Mouse (Mus musculus): ENCODE measurements at regions not wholly inside any gene's neighbourhood (a gene's known extent, or its start where the extent isn't known, plus 50 kb on each side); places are given as distances from the start of the nearest gene placed in this dataset.

DNA sequence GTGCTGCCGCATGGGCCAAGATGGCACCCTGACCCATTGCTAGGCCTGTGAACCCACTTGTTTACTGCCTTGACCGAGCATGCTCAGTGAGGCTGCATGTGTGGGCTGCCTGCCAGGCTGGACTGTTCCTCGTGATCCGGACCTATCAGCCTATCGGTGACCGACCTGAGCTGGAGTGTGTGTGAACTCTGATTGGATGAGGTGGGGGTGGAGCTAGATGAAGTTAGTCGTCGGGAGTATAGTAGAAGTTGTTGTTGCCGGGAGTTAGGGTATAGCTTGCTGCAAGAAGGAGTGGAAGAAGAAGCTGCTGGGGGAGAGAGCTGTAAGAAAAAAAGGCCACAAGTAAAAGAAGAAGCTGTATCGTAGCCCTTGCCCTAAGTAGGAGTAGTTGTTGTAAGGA, 122.3 kb upstream of the Krtap11-1 start:
- Histone ChIP-seq H3K9ac (replicated peaks; ENCODE audit: low read depth, low read length) (no peak overlapping the region), H3K27me3 (ENCODE audit: control insufficient read depth, insufficient read depth, low read length) (no peaks in the 10 kb centered on the region), H3K27ac (ENCODE audit: low read length) (no peak overlapping the region), H3K4me1 (ENCODE audit: control insufficient read depth, insufficient read depth, low read length) (no peaks in the 10 kb centered on the region), H3K4me2 (replicated peaks; ENCODE audit: low read depth, low read length) (no peak overlapping the region), H3K4me3 (ENCODE audit: low read depth, low read length) (no peak overlapping the region), H3K36me3 (ENCODE audit: control insufficient read depth, insufficient read depth, low read length) (no peaks in the 10 kb centered on the region), H3K9me3 (ENCODE audit: control insufficient read depth, low read depth, low read length) (no peaks in the 10 kb centered on the region)
- whole genome bisulfite sequencing, result 84% methylated on average over 10 of the region's 10 CpGs
- no peak for ATAC-seq (ENCODE audit: insufficient number of reproducible peaks, insufficient read depth, low FRiP score, low read depth)

DNA sequence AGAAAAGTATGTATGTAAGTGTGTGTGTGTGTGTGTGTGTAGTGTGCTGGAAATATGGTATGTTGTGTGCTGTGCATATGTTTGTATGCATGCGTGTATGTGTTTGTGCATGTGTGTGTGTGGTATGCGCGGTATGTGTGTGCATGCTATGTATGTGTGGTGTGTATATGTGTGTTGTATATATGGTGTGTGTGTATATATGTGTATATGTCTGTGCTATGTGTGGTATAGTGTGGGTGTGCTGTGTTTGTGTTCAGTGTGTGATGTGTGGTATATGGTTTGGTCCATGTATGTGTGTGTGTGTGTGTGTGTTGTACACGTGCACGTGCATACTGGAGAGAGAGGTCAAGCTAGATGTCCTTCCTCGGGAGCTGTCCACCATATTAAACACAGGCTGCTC, 108.5 kb upstream of the Krtap11-1 start:
- no peaks in the 10 kb centered on the region for H3K4me1 ChIP-seq (ENCODE audit: control insufficient read depth, insufficient read depth, low read length)
- H3K9ac ChIP-seq (replicated peaks; ENCODE audit: low read depth, low read length), result no peak overlapping the region
- WGBS, result 92% methylated on average over 6 of the region's 6 CpGs
- no peaks in the 10 kb centered on the region for H3K27me3 ChIP-seq (ENCODE audit: control insufficient read depth, insufficient read depth, low read length)
- no peak overlapping the region for H3K4me2 ChIP-seq (replicated peaks; ENCODE audit: low read depth, low read length)
- ATAC-seq (ENCODE audit: insufficient number of reproducible peaks, insufficient read depth, low FRiP score, low read depth), result no peak
- no peak overlapping the region for H3K27ac ChIP-seq (ENCODE audit: low read length)
- H3K4me3 ChIP-seq (ENCODE audit: low read depth, low read length), result no peak overlapping the region
- no peaks in the 10 kb centered on the region for H3K36me3 ChIP-seq (ENCODE audit: control insufficient read depth, insufficient read depth, low read length)
- no peaks in the 10 kb centered on the region for H3K9me3 ChIP-seq (ENCODE audit: control insufficient read depth, low read depth, low read length)

DNA sequence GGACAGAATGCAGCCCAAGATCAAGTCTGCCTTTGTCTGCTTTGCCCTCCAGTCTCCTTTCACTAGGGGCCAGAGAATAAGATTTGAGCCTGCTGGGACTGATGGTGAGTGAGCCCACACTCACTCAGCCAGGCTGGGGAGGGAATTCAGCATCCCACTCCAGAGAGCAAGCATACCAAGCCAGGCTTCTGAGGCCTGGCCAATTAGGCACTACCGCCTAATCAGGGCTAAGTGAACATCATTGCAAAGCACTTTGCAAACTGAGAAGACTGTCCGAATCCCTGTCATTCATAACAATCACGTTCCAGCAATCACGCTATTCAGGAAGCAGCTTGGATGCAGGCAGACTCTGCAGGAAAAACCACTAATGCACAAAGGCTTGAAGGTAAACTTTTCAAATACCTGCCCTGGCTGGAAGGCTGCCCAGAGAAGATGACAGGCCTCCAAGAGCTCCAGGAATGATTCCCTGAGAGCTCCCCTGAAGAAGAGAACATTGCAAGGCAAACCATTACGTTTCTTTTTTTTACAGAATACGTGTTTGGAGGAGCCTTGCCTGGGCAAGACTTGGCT, 107.5 kb upstream of the Krtap11-1 start:
- Histone ChIP-seq H3K9me3 (ENCODE audit: control insufficient read depth, low read depth, low read length) (no peaks in the 10 kb centered on the region), H3K9ac (replicated peaks; ENCODE audit: low read depth, low read length) (no peak overlapping the region), H3K4me1 (ENCODE audit: control insufficient read depth, insufficient read depth, low read length) (no peaks in the 10 kb centered on the region), H3K27ac (ENCODE audit: low read length) (no peak overlapping the region), H3K27me3 (ENCODE audit: control insufficient read depth, insufficient read depth, low read length) (no peaks in the 10 kb centered on the region), H3K4me2 (replicated peaks; ENCODE audit: low read depth, low read length) (no peak overlapping the region), H3K4me3 (ENCODE audit: low read depth, low read length) (no peak overlapping the region), H3K36me3 (ENCODE audit: control insufficient read depth, insufficient read depth, low read length) (no peaks in the 10 kb centered on the region)
- ATAC-seq (ENCODE audit: insufficient number of reproducible peaks, insufficient read depth, low FRiP score, low read depth), result no peak
- 56% methylated on average over 6 of the region's 6 CpGs for WGBS

DNA sequence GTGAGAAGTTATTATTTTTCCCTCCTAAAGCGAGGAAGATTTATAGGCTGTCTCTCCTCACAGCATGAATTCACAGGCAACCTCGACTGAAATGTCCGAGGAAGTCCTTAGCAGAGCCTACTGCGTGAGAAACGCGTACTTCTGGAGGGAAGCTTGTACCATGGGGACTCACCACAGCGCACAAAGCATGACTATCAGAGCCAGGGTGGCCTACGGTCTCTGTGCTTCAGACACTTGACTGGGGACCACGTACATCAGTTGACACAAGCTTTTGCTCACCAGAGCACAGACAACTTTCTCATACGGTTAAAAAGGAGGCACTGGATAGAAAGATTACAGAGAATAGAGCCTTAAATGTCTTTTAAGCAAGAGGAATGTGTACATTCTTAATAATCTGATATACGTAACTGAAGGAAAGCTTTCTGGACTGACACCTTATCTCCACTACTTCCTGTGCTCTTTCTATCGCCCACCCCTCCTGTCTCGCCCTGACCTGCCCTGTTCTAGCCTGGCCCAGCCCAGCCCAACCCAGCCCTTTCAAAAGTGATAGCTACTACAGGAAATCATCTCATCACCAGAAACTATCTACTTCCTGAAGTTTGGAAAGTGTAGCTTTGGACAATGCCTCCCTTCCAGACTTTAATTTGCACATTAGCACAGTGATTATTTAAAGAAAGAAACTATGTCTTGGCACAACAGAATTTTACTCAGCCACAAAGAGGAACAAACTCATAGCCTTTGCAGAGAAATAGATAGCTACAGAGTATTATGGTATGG, 104.2 kb upstream of the Krtap11-1 start:
- Histone ChIP-seq H3K9ac (replicated peaks; ENCODE audit: low read depth, low read length) (no peak overlapping the region), H3K4me1 (ENCODE audit: control insufficient read depth, insufficient read depth, low read length) (no peaks in the 10 kb centered on the region), H3K9me3 (ENCODE audit: control insufficient read depth, low read depth, low read length) (no peaks in the 10 kb centered on the region), H3K36me3 (ENCODE audit: control insufficient read depth, insufficient read depth, low read length) (no peaks in the 10 kb centered on the region), H3K4me3 (ENCODE audit: low read depth, low read length) (no peak overlapping the region), H3K4me2 (replicated peaks; ENCODE audit: low read depth, low read length) (no peak overlapping the region), H3K27ac (ENCODE audit: low read length) (no peak overlapping the region), H3K27me3 (ENCODE audit: control insufficient read depth, insufficient read depth, low read length) (no peaks in the 10 kb centered on the region)
- ATAC-seq (ENCODE audit: insufficient number of reproducible peaks, insufficient read depth, low FRiP score, low read depth), result no peak
- WGBS, result 59% methylated on average over 13 of the region's 13 CpGs

DNA sequence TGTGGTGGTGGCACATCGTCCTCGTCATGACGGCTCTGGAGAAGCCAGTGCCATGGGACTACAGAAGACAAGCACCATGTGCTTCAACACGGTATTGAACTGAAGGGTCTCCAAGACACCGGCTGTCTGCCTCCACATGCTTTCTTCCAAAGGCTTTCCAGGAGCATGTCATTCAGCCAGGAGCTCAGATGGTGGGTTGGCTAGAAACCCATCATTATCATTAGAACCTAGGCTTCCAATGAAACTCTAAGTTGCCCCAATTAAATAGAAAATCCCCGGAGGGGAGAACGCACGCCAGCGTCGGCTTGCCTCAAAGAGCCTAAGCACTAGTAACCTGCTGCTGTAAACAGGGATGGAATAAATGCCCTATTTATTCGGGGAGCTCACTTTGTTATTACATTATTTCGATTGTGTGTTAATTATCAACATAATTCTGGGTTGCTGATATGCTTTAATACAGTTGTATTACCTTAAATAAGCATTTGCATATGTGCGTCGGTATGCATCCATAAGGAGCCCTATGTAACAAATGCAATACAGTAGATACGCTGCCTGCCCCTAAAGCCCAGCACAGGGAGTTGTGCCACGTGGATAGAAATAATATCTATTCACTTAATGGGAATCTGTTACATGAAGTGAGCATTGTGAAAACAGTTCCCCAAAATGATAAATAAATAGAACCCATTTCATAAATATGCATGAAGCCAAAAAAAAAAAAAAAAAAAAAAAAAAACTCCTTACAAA, 103.3 kb upstream of the Krtap11-1 start:
- 90% methylated on average over 16 of the region's 16 CpGs for WGBS
- Histone ChIP-seq H3K4me2 (replicated peaks; ENCODE audit: low read depth, low read length) (no peak overlapping the region), H3K4me3 (ENCODE audit: low read depth, low read length) (no peak overlapping the region), H3K9me3 (ENCODE audit: control insufficient read depth, low read depth, low read length) (no peaks in the 10 kb centered on the region), H3K4me1 (ENCODE audit: control insufficient read depth, insufficient read depth, low read length) (no peaks in the 10 kb centered on the region), H3K27ac (ENCODE audit: low read length) (no peak overlapping the region), H3K36me3 (ENCODE audit: control insufficient read depth, insufficient read depth, low read length) (no peaks in the 10 kb centered on the region), H3K27me3 (ENCODE audit: control insufficient read depth, insufficient read depth, low read length) (no peaks in the 10 kb centered on the region), H3K9ac (replicated peaks; ENCODE audit: low read depth, low read length) (no peak overlapping the region)
- no peak for ATAC-seq (ENCODE audit: insufficient number of reproducible peaks, insufficient read depth, low FRiP score, low read depth)

DNA sequence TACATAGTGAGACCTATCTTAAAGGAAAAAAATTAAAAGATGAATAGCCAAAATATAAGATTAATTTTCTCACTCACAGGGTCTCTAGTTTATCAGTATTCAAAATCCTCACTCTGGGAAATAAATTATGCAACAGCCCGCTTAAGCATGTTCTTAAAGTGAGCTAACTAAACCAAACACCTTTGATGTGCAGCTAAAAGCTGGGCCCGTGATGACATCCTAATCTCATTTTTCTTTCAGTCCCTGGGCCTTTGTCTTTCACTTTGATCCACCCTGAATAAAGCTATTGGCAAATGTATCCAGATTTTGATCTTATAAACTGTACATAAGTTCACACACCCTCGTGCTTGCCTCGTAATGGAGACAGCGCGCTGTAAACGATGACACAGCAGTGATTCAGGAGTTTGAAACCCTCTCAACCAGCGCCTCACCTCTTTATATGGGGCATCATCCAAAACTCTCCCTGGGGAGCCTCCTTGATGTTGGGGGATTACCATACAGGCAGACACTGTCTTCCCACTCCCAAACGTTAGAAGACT, 100.3 kb upstream of the Krtap11-1 start:
- H3K9ac ChIP-seq (replicated peaks; ENCODE audit: low read depth, low read length), result no peak overlapping the region
- no peak overlapping the region for H3K27ac ChIP-seq (ENCODE audit: low read length)
- no peaks in the 10 kb centered on the region for H3K4me1 ChIP-seq (ENCODE audit: control insufficient read depth, insufficient read depth, low read length)
- WGBS, result 67% methylated on average over 9 of the region's 9 CpGs
- H3K27me3 ChIP-seq (ENCODE audit: control insufficient read depth, insufficient read depth, low read length), result no peaks in the 10 kb centered on the region
- no peaks in the 10 kb centered on the region for H3K36me3 ChIP-seq (ENCODE audit: control insufficient read depth, insufficient read depth, low read length)
- H3K4me3 ChIP-seq (ENCODE audit: low read depth, low read length), result no peak overlapping the region
- no peak overlapping the region for H3K4me2 ChIP-seq (replicated peaks; ENCODE audit: low read depth, low read length)
- no peak for ATAC-seq (ENCODE audit: insufficient number of reproducible peaks, insufficient read depth, low FRiP score, low read depth)
- H3K9me3 ChIP-seq (ENCODE audit: control insufficient read depth, low read depth, low read length), result no peaks in the 10 kb centered on the region

DNA sequence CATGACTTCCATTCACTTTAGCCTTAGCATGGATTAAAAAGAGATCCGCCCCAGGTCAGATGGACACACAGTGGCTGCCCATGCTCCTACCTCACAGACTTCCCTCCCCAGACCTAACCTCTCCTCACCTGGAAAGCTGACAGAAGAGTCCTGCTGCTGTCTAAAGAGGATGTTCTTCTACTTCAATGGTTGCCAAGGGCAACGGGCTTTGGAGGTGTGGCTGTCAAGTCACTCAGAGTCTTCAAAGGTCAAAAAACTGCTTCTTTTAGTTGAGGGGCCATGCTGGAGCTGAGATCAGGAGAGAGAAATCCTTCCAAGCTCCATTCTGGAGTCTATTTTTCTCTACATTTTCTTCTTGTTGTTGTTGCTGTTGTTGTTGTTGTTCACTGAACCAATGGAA, 89.1 kb upstream of the Krtap11-1 start:
- ATAC-seq (ENCODE audit: insufficient number of reproducible peaks, insufficient read depth, low FRiP score, low read depth), result no peak
- 72% methylated on average over 2 of the region's 2 CpGs for WGBS
- H3K9me3 ChIP-seq (ENCODE audit: control insufficient read depth, low read depth, low read length), result no peaks in the 10 kb centered on the region
- no peak overlapping the region for H3K27ac ChIP-seq (ENCODE audit: low read length)
- no peaks in the 10 kb centered on the region for H3K36me3 ChIP-seq (ENCODE audit: control insufficient read depth, insufficient read depth, low read length)
- H3K27me3 ChIP-seq (ENCODE audit: control insufficient read depth, insufficient read depth, low read length), result no peaks in the 10 kb centered on the region
- H3K4me1 ChIP-seq (ENCODE audit: control insufficient read depth, insufficient read depth, low read length), result no peaks in the 10 kb centered on the region
- H3K4me2 ChIP-seq (replicated peaks; ENCODE audit: low read depth, low read length), result no peak overlapping the region
- H3K9ac ChIP-seq (replicated peaks; ENCODE audit: low read depth, low read length), result no peak overlapping the region
- H3K4me3 ChIP-seq (ENCODE audit: low read depth, low read length), result no peak overlapping the region

DNA sequence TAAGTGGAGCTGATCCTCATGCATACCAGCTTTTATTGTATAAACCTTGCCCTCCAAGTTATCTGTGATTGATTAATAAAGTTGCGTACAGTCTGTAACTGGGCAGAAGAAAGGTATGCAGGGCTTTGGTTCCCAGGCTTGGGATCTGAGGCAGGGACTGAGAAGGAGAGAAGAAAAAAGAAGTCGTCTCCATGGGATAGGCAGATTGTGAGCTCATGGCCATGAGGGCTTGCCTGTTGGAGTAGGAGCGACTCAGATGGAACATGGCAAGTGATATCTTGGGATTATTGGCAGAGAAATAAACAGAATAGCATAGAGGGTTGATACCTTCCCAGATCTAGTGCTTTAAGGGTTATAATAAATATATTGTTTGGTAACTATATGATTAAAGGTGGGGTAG, 85.1 kb upstream of the Krtap11-1 start:
- no peak overlapping the region for H3K9ac ChIP-seq (replicated peaks; ENCODE audit: low read depth, low read length)
- H3K27ac ChIP-seq (ENCODE audit: low read length), result no peak overlapping the region
- peaks cover 5% of the 10 kb centered on the region; the same call in 1 of the 2 replicates for H3K9me3 ChIP-seq (ENCODE audit: control insufficient read depth, low read depth, low read length)
- H3K27me3 ChIP-seq (ENCODE audit: control insufficient read depth, insufficient read depth, low read length), result no peaks in the 10 kb centered on the region
- 75% methylated on average over 3 of the region's 3 CpGs for WGBS
- H3K4me1 ChIP-seq (ENCODE audit: control insufficient read depth, insufficient read depth, low read length), result no peaks in the 10 kb centered on the region
- no peak for ATAC-seq (ENCODE audit: insufficient number of reproducible peaks, insufficient read depth, low FRiP score, low read depth)
- no peak overlapping the region for H3K4me2 ChIP-seq (replicated peaks; ENCODE audit: low read depth, low read length)
- no peaks in the 10 kb centered on the region for H3K36me3 ChIP-seq (ENCODE audit: control insufficient read depth, insufficient read depth, low read length)
- no peak overlapping the region for H3K4me3 ChIP-seq (ENCODE audit: low read depth, low read length)
